Mouse (Mus musculus) bone marrow macrophage, adult 2 months (primary cell): ENCODE data around the gene Ss18l2.

Source experiments
- CTCF ChIP-seq: IDR thresholded peaks from 2 replicates; pipeline ENCODE4 v1.5.1; 2012; ENCODE audit warnings: low read depth, mild to moderate bottlenecking, low read length, moderate library complexity
- POLR2A ChIP-seq: IDR thresholded peaks from 2 replicates; pipeline ENCODE4 v1.6.1; 2012; ENCODE audit warnings: mild to moderate bottlenecking, low read depth, low read length, borderline replicate concordance

DNA sequence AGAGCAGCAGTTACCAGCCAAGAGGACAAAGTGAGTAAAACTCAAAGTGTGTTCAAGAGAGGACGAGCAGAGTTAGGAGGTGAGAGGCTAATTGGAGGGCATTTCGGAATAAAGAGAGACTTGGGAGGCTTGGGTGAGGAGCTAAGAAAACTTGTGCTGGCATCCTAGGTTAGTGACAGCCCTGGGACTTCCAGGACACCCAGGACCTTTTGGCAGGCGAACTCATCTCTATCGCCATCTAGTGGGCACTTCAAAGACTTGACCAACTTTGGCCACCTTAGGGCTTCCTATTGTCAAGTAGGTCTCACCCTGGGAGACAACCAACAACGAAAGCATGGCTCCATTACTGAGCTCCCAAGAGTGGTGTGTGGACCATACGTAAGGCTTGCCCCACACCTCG, 38.8 kb upstream of the Ss18l2 start:
- TF ChIP-seq CTCF (peak; percentile 36), POLR2A (no peak)
